Mouse (Mus musculus) ES-E14 (cell line): ENCODE measurements around the gene Tnrc18.

Experiments
- CHD2 ChIP-seq: IDR thresholded peaks from 2 replicates; pipeline ENCODE4 v1.6.1; 2014; ENCODE audit warnings: mild to moderate bottlenecking, low read depth, low read length, inconsistent platforms
- HCFC1 ChIP-seq: IDR thresholded peaks from 2 replicates; pipeline ENCODE4 v1.6.1; 2012; ENCODE audit warnings: low read length, inconsistent platforms, borderline replicate concordance; ENCODE audit not compliant: insufficient read depth
- MAFK ChIP-seq: IDR thresholded peaks from 2 replicates; pipeline ENCODE4 v1.6.1; 2014; ENCODE audit warnings: mild to moderate bottlenecking, low read depth, low read length, inconsistent platforms; ENCODE audit not compliant: insufficient read depth
- ZC3H11A ChIP-seq: IDR thresholded peaks from 2 replicates; pipeline ENCODE4 v1.6.1; 2012; ENCODE audit warnings: low read depth, mild to moderate bottlenecking, inconsistent platforms, low read length, borderline replicate concordance
- ZNF384 ChIP-seq: IDR thresholded peaks from 2 replicates; pipeline ENCODE4 v1.6.1; 2012; ENCODE audit warnings: low read depth, low read length, inconsistent platforms

DNA sequence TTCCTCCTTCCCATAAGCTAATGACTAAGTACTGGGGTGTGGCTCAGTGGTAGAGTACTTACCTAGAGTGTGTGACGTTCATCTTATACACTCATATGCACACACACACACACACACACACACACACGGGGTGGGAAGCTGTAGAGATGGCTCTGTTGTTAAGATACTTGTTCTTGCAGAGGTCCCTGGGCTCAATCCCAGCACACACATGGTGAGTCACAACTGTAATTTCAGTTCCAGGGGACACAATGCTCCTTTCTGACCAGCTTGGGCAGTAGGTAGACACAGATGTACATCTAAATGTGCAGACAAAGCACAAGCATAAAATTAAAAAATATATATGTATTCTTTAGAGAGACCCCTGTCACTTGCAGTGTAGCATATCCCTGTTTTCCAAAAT, 119.7 kb downstream of the Tnrc18 start:
- TF ChIP-seq ZNF384: no peak
- no peak for TF ChIP-seq MAFK
- no peak for TF ChIP-seq ZC3H11A
- TF ChIP-seq HCFC1: no peak
- no peak for TF ChIP-seq CHD2
